Mouse (Mus musculus): Measurements from ENCODE around the gene Nav2.
A peak's percentile ranks its signal among the peaks of the same experiment; 100 is the strongest.

Nav2 gene

DNA sequence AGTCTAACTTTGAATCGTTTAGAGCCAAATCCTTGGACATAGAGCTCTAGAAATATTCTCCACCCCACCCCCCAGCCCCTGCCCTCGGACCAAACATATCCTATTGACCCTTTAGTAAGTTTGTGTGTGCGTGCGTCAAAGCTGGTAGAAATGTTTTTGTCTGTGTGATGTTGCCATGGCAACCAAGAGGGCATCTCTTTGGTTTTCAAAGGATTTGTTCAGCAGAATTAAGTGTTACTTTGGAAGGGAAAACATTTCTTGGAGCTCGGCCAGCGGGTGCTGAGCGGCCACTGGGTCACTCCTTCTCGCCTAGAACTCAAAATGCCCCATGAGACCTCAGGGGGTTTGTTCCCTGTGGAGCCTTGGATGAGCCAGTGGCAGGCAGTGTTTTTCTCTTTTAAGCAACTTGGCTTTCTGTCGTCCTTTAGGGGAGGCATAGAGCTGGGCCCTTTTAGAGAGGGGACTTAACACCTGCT is 467.0 kb downstream of the Nav2 start:
- no peak for DNase-seq

DNA sequence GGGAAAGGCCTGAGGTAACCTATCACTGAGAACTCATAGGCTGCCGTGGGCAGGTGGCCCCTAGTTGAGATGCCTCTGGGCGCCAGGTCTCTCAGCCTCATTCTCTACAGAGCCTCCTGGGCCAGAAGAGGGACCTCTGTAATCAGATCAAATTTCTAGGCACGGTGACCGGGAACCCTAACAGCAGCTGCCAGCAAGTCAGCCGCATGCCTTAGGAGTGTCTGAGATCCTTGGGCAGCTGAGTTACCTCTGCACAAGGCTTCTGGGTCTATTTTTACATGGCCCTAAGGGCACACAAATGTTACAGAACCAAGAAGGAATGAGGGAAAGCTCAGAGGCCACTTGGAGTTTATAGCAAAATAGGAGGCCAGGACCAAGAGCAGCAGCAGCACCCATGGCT is 470.1 kb downstream of the Nav2 start:
- no peak for DNase-seq

DNA sequence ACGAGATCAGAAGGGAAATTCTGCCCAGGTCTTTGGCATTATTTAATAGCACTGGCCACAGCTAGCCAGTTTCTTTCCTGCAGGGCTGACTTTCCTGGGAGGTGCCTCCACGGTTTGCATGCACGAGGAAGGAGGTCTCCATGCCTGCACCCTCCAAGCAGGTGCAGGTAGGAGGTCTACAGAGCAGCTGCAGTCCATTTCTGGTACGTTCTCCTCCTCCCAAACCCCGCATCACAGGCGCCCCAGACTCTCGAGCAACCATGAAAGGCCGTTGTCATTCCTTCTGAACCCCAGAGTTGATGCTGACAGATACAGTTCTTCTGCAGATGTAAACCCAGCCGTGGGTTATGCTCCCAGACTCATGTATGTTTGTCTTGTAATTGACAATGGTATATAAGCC is 472.4 kb downstream of the Nav2 start:
- peak; percentile 56 for DNase-seq

DNA sequence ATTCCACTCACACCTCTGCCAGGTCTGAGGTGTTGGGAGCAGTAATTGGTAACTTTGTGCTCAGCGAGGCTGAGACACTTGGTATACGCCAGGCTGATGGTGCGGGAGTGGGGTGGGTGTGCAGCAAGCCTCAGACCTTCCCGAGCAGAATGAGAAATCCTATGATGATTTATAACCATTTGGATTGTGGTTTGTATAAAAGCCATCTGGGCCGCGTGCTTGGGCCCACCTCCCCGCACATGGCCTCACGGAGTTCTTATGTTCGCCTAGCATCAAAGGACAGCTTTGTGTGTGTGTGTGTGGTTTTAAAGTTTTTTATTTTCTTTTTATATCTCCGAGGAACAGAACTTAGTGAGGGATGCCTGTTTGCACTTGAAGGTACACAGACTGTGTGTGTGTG is 474.4 kb downstream of the Nav2 start:
- no peak for DNase-seq

DNA sequence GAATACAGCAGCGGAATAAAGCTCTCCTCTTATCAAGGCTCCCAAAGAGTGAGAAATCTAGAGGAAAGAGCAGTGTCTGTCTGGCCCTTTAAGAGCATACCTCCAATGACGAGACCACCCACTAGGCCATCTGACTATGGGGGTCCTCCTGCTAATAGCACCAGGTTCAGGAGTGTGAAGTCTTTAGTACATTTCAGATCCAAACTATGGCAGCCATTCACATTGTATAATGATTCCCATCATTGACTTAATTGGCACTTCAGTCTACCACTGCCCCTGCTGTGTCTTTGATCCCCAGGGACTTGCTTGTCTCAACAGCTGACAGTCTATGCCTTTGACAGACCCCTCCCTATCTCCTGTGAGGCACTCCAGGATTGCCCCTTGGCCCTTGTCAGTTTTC is 479.6 kb downstream of the Nav2 start:
- no peak for DNase-seq

DNA sequence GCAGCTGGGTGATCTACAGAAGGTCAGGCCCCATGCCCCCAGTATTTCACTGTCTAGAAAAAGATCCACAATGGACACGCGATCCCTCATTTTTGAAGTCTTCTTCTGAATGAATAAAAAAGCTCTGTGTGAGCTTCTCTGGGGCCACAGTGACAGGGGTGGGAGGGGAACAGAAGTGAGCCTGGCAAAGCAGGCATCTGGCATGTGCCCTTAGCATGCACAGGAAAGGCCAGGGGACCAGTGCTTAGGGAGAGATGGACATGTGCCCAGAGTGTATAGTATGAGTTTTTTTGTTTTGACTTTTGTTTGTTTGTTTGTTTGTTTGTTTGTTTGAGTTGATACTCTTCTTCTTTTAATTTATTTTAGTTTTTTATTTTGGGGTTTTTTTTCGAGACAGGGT is 481.8 kb downstream of the Nav2 start:
- DNase-seq, result no peak

DNA sequence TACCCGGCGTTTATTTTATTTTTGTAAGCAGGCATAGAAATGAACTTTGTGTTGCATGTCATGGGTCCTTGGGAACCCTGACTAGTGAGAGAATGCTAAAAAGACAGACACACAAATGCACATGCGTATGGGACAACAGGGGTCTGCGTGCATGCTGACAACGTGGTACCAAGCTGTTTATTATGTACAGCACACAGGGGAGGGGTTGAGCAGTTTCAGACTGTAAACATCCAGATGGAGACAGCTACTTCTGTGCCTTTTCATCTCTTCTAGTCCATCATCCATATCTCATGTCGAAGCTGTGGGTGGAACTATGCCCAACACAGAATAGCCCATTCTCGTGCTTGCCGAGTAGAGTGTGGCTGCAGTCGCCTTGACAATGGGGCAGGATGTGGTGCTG is 482.3 kb downstream of the Nav2 start:
- no peak for DNase-seq

DNA sequence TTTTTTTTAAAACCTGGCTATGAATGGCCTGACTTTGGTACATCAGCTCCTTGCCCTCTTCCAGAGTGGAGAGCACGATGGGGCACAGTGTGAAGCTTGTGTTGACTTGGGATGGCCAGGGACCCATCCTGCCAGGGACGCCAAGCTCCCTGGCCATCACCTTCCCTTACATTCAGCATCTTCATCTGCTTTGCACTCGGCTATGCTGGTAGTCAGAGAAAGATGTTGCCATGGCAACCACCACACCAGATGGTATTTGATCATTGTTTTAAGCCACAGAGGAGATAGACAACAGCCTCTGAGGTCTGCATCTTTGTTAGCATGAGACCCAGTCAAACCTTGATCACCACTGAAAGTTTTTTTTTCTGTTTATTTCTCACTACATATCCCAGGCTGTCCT is 483.7 kb downstream of the Nav2 start:
- DNase-seq, result no peak

DNA sequence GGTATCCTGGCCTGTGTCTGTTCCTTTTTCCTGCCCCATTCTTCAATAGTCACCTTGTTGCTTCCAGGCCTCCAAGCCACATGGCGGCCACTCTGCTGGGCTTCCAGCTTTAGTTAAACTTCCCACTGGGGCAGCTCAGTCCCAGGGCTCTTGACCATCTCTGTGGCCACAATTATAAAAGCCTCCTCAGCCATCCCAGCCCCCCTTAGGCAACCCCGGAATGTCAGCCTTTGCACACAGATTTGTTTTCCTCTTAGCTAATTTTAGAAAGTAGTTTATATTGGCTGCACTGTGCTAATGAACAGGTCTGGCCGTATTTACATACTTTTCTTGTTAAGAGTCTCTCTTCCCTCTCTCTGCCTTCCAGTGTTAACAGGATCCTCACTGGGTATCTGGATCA is 484.3 kb downstream of the Nav2 start:
- no peak for DNase-seq

DNA sequence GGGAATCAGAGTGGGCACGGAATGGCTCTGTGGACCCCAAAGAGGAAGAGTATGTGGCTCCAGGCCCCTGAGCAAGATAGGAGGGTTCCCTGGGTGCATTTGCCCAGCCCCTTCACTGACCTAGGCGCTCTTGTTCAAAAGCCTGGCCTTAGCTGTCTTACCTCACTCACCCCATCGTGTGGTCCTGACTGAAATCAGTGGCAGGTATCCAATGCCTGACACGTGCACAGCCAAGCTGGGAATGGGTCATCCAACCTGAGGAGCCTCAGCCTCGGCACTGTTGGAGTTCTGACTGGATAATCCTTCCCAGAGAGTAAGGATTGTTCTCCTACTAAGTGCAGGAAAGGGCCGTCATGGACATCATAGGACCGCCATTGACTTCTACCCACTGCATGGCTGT is 485.3 kb downstream of the Nav2 start:
- DNase-seq, result no peak

DNA sequence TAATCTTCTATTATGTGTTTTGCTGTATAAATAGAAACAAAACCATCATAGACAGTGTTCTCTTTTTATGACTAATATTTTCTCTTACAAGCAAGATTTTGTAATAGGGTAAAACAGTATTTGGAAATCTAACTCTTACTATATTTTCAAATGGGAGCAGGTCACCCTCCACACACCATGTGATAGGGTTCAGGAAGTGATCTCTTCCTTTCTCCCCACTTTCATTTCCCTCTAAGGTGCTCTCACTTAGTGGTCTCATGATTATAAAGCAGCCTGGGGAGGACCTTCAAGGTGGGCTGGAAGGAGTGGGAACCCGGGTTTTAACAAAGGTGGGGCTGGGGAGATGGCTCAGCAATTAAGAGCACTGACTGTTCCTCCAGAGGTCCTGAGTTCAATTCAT is 487.7 kb downstream of the Nav2 start:
- no peak for DNase-seq

DNA sequence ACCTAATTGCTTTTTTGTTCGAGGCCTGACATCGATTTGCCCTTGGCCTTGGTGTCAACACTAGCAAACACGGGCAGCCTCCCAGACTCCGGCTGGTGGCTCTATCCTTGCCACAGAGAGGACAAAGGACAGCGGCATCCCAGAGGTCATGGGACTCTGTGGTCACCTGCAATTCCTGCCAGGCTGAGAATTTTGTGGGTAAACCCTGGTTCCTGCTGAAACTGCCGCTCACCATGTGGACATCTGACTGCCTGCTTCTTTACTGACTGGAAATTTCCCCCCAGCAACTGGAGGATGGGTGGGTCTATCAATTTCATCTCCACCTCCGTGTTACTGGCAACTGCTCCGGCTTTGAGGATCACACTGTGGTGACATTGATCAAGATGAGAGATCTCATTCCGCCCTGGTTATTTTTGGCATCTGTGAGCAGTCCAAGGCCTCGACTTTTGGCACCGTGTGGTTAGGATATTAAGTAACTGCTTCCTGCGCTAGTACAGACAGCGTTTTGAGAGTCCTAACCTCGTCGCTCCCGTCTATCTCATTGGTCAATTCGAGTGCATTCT is 489.0 kb downstream of the Nav2 start:
- no peak for DNase-seq

DNA sequence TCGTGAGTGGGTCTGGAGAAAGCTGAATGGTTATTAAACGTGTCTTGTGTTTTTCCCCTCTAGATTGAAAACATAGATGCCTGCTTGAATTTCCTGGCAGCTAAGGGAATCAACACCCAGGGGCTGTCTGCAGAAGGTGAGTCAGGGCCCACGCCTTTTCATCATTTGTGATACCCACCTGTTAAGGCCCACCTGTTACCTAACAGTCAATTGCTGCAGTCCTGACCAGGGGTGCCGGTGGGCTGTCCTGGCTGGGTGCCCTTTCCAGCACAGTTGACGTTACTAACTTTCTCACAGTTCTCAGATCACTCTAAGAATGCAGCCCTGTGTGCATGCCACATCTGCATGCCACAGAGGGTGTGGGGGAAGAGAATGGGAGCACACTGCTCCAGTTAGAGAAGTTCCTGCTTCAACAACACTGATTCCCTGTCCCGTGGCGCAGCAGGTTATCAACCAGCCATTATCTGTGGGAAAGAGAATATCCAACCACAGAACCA is 489.6 kb downstream of the Nav2 start:
- DNase-seq, result no peak

DNA sequence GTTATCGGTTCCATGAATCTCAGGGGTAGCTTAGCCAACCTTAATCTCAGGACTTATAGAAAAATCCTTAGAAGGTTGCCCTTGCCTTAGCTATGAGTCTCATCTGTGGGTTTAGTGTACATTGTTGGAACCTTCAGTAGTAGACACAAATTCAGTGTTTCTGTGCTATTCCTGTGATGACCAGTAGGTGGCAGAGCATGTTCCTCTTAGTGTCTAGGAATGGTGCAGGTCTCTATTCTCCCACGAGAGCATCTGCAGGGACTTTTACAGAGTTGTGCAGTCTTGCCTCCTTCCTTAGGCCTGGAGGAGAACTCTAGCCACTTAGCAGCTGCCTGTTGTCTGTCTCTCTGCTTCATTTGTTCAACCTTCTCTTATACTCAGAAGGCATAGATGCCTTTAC is 490.8 kb downstream of the Nav2 start:
- DNase-seq, result peak; percentile 70

DNA sequence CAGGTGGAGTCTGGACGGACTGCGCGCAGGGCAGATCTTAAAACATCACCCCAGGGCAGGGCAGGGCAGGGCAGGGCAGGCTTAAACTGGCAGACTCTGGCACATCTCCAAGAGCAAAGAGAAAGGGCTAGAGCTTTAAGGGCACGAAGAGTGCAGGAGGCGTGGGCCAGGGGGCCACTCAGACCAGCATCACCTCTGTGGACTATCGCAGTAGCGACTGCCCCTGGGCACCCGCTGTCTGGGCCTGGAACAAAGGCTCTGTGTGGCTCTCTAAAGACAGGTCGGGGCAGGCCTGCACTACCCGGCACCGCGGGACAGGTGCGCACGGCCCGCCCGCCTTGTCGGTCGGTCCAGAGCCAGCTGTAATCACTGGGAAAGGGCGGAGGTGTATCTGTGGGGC is 491.9 kb downstream of the Nav2 start:
- DNase-seq, result peak; percentile 22

DNA sequence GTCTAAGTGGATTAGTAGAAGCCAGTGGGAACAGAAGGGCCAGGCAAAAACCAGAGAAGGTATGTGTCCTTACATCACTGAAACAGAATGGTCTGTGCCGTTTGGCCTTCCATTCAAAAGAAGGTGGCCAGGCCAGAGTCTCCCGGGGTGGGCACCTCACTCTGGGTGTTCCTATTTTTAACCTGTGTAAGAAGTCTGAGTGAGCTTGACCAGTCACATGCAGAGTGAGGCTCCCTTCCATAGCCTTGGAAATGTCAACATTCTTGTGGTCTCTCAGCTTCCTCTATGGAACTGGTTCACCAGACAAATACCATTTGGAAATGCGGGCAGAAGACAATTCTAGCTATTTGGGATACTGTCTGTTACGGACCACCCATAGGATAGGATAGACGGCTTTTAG is 494.0 kb downstream of the Nav2 start:
- no peak for DNase-seq

DNA sequence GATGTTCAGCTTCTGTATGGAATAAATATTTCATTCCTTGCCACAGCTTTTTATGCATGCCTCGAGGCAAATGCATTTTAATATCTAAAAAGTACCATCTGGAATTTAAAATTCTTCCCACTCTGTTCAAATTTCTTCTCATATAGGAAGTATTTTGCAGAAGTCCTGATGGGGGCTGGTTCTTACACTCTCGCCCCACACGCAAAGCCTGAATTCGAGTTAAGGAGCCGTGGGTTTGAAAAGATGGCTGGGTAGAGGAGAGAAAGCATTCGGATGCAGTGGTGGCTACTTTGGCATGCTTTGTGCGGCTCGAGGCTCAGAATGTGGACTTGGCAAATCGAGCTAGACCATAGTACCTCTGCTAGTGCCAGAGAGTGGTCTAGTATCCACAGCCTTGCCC is 499.2 kb downstream of the Nav2 start:
- DNase-seq, result no peak

DNA sequence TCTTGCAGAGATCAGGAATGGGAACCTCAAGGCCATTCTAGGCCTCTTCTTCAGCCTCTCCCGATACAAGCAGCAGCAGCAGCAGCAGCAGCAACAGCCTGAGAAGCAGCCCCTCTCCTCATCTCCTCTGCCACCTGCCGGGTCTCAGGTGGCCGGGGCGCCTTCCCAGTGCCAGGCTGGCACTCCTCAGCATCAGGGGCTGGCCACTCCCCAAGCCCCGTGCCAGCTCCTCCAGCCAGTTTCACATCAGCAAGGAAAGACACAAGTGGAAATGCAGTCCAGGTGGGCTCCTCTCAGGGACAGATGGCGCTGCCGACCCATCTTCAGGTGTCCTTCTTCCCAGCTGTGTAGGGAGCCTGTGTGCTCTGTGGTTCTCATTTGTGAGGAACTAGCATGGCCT is 500.1 kb downstream of the Nav2 start:
- no peak for DNase-seq

DNA sequence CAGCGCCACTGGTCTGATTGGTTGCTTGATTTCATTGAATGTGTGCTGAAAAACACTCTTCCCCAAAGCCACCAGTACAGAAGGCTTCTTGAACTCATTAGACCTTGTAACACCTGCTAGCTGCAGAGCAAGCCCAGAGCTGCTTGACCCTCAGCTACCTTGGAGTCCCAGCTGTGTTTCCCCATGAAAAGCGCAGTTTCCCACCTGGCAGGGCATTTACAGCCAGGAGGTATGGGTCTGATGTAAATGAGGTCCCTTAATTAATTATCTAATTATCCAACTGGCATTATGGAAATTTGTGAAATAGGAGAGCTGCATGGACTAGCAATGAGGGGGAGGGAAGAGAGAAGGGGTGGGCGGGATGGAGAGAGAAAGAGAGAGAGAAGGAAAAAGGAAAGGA is 500.7 kb downstream of the Nav2 start:
- DNase-seq, result no peak

DNA sequence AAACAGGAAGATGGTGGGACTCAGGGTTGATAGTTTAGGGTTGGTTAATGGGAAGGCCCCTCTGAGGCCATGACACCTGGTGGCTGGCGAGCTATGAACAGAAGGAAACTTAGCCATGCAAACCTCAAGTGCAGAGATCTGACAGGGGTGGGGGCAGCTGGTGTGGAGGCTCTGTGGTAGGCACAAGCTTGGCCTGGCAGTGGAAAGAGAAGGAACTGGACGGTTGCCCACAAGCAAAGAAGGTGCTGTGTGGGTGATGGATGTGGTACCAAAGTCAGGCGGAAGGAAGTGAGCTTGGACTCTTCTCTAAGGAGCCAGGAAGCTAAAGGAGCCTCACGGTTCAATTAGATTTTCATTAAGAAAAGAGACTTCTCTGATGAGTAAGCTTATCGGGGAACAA is 501.7 kb downstream of the Nav2 start:
- DNase-seq, result no peak

DNA sequence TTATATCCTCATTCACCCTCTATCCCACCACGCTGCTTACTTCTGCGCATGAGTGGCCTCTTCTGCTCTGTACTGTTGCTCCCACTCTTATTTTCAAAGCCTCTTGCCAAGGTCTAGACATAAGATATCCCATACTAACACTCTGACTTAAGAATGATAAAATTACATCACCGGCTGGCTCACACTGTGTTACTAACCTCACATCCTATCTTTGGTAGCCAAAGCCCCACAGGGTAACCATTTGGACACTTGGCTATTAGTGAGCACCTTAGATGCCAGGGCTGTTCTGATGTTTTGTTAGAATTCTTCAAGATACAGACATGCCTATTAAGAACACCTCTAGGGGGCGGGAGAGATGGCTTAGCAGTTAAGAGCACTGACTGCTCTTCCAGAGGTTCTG is 502.4 kb downstream of the Nav2 start:
- DNase-seq, result no peak

DNA sequence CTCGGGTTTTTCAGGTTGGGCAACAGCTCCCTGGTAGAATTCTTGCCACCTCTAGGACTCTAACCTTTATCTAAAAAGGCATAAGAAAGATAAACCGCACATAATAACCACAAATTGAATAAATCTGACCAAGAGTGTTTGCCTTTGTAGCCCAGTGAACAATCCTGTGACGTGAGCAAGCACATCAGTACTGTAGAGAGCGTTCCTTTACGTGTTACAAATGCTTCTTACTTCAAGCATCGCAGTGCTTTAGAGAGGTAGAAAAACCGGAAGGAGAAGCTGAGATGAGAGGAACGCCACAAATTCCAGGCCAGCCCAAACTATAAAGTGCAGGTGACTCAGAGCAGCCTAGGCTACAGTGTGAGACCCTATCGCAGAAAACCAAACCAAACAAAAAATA is 503.3 kb downstream of the Nav2 start:
- no peak for DNase-seq

DNA sequence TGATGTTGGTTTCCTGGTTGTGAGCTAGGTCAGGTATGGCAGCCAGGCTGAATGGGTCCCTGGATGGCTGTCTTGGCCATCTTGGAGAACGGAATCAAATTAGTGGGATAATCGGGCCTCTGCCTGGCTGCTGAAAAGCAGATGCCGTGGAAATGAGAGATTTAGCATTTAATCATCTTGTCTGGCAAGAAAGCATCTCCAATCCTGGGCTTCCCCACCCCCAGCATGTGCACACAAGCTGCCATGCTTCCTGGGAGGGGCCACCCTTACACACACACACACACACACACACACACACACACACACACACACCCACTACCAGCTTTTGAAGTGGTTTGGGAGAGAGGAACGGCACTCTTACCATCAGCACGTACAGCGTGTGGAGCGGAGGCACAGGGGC is 506.6 kb downstream of the Nav2 start:
- no peak for DNase-seq

DNA sequence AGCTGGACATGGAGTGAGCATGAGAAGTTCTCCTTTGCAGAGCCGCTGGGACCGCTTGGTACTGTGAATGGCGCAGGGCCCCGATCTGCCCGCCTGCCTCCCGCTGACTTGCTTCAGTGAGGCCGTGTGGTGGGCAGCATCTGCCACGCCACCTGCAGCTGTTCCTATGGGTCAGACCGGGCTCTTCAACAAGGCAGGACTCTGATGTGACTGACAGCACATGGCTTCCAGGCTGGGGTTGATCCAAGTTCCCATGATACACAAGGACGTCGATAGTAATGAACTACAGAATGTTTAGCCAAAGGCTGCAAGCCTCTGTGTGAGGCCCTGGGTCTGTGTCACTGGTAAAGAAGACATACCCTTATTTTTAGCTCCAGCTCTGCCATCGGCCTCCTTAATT is 507.2 kb downstream of the Nav2 start:
- DNase-seq, result no peak

DNA sequence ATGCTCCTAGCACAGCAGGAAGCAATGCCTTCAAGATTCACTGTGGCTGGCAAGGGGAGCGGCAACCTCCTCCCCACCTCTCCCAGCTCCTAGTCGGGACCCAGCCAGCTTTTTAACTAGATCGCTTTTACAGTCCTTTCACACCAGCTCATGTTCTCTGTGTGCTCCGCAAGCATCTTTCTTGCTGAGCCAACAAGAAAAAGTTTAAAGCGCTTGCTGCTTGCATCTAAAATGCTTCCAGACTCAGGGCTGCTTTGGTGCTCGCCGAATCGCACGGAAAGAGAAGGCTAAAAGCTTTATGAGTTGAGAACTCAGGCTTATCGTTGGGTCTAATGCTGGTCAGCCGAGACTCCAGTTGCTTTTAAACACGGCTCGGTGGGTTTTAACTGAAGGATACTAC is 510.3 kb downstream of the Nav2 start:
- DNase-seq, result no peak
